Mouse (Mus musculus) stomach, embryonic 16.5 days (tissue): Measurements from ENCODE around the gene Ankrd35. TPM values are rescaled to one million over a fixed set of nuclear protein-coding genes. Genes with fewer than 3 reads are reported as not detected.
"Not testable (repeated sequence)": the region's sequence is repeated elsewhere in the genome, so short reads cannot be mapped to it uniquely, and the experiment has no call there.

Experiments used
- ATAC-seq: fragments of 200-750 bp; cut with Nextera tagmentation; 2 replicates; pipeline ENCODE4 v1.8.0; 2017; ENCODE audit warnings: moderate number of reproducible peaks, moderate TSS enrichment; ENCODE audit not compliant: insufficient read depth, low FRiP score
- H3K27ac ChIP-seq: fragments of 300-500 bp; sonication (generic); 2 replicates; pipeline ENCODE4 v1.5.1; 2014; ENCODE audit warnings: low read length
- H3K27me3 ChIP-seq: fragments of 300-500 bp; sonication (generic); 2 replicates; pipeline ENCODE4 v1.6.1; 2014; ENCODE audit warnings: low read length, control low read depth, mixed read lengths; ENCODE audit not compliant: control insufficient read depth, insufficient read depth
- H3K36me3 ChIP-seq: fragments of 300-500 bp; sonication (generic); 2 replicates; pipeline ENCODE4 v1.6.1; 2014; ENCODE audit warnings: low read length; ENCODE audit not compliant: control insufficient read depth, insufficient read depth
- H3K4me1 ChIP-seq: fragments of 300-500 bp; sonication (generic); 2 replicates; pipeline ENCODE4 v1.6.1; 2014; ENCODE audit warnings: low read length, control low read depth, mixed read lengths; ENCODE audit not compliant: control insufficient read depth, insufficient read depth
- H3K4me2 ChIP-seq: fragments of 300-500 bp; sonication (generic); 2 replicates; pipeline ENCODE4 v1.6.1; 2014; ENCODE audit warnings: low read depth, low read length, mixed read lengths
- H3K4me3 ChIP-seq: fragments of 300-500 bp; sonication (generic); replicated peaks from 2 replicates; pipeline ENCODE4 v1.5.1; 2014; ENCODE audit warnings: mild to moderate bottlenecking, low read length
- H3K9ac ChIP-seq: fragments of 300-500 bp; sonication (generic); 2 replicates; pipeline ENCODE4 v1.6.1; 2014; ENCODE audit warnings: low read length
- H3K9me3 ChIP-seq: fragments of 300-500 bp; sonication (generic); replicated peaks from 2 replicates; pipeline ENCODE4 v1.6.1; 2016; ENCODE audit warnings: low read length, control low read depth; ENCODE audit not compliant: control insufficient read depth
- WGBS: fragments of 180-500 bp; shearing (Covaris S2); extraction: QIAGEN DNeasy Blood & Tissue Kit; methylation state at CpG from one replicate; pipeline ENCODE4 v1.1.7; 2014; 5-methylcytosine and 5-hydroxymethylcytosine counted together
- polyA plus RNA-seq: library from polyadenylated mRNA; unstranded; fragments of >200 nt; fragmentation: Nextera tagmentation; extraction: Ambion mirVana; gene quantifications from 2 replicates; pipeline ENCODE4 v1.2.1, GENCODE M21; 2015

Ankrd35 gene
- polyA plus RNA-seq, 1 experiment from 2014 or later: 8.0 TPM

DNA sequence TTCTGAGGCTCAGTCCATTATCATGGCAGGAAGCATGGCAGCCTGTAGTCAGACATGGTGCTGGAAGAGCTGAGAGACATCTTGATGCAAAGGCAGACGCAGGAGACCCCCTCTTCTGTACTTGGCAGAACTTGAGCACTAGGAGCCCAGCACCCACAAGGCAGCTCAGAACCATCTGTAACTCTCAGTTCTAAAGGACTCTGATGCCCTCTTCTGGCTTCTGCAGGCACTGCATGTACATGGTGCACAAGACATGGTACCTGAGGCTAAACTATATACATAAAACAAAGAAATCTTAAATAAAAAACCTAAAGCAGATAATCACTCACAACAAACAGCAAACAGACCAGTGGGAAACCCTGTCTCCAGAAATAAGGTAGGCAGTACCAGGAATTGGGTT is 30.7 kb upstream of the Ankrd35 start:
- H3K4me3 ChIP-seq: no peak overlapping the region
- 87% methylated on average over 1 of the region's 1 CpGs for WGBS

DNA sequence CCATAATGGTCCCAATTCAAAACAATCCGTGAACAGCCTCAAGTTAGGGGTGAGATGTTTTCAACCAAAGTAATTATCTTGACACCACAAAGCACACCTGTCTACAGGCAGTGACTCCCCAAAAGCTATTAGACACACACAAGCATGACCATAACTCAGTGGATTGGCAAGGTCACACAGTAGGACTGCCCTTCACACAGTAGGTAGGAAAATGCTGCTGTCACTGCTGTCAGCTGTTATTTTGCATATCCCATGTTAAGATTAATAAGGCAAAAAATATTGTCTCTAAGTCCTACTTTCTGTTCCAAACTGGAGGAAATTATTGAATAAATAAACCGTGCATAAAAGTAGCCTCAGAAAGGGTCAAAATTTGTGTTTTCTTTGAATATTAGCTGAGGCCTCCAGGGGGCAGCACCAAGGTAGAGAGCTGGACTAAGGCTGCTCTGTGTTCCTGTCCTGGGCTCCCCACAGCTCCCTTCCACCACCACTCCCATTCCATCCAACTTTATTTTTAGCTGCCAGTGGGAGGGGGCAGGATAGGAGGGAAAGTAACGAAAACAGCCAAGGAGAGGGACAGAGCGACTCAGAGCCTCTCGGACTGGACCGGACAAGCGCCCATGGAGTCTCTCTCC is 24.8 kb upstream of the Ankrd35 start, which contains the start of gene Itga10:
Gene Itga10, plus strand, starts transcription at position 567 of the 632 bp plus-strand sequence.
- WGBS: 58% methylated on average over 7 of the region's 7 CpGs
- Histone ChIP-seq H3K9me3 (no peaks in the 10 kb centered on the region), H3K36me3 (peaks cover 3% of the 10 kb centered on the region; the same call in 1 of the 2 replicates), H3K27ac (no peak within 1 kb of the TSS), H3K4me1 (no peaks in the 10 kb centered on the region), H3K4me2 (no peak within 1 kb of the TSS), H3K9ac (no peak within 1 kb of the TSS), H3K27me3 (no peaks in the 10 kb centered on the region), H3K4me3 (no peak within 1 kb of the TSS)
- peak; percentile 74; the same call in 1 of the 2 replicates for ATAC-seq

More for the DNA sequence above, 30.7 kb upstream of the Ankrd35 start:
- Histone ChIP-seq H3K4me2 (no peak overlapping the region), H3K9me3 (no peaks in the 10 kb centered on the region), H3K9ac (no peak overlapping the region), H3K27ac (no peak overlapping the region), H3K36me3 (peaks cover 3% of the 10 kb centered on the region; the same call in 1 of the 2 replicates), H3K27me3 (no peaks in the 10 kb centered on the region), H3K4me1 (peaks cover 16% of the 10 kb centered on the region; the same call in 1 of the 2 replicates)
- no peak for ATAC-seq

DNA sequence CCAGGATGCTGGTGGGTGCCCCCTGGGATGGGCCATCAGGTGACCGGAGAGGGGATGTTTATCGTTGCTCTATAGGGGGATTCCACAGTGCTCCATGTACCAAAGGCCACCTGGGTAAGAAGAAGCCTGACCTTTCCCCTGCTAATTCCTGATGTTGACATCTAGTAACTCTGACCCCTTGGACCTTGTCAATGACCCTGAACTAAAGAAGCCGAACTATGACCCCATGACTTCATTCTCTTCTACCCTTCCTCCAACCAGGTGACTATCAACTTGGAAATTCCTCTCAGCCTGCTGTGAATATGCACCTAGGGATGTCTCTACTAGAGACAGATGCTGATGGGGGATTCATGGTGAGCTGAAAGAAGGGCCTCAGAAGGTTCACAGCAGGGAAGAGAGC is 22.6 kb upstream of the Ankrd35 start:
- Histone ChIP-seq H3K4me2 (no peak overlapping the region), H3K4me3 (no peak overlapping the region), H3K36me3 (peaks cover 3% of the 10 kb centered on the region; the same call in 1 of the 2 replicates), H3K4me1 (no peaks in the 10 kb centered on the region), H3K27me3 (no peaks in the 10 kb centered on the region), H3K9me3 (no peaks in the 10 kb centered on the region), H3K9ac (no peak overlapping the region), H3K27ac (no peak overlapping the region)
- no peak for ATAC-seq
- WGBS: 80% methylated on average over 3 of the region's 3 CpGs

DNA sequence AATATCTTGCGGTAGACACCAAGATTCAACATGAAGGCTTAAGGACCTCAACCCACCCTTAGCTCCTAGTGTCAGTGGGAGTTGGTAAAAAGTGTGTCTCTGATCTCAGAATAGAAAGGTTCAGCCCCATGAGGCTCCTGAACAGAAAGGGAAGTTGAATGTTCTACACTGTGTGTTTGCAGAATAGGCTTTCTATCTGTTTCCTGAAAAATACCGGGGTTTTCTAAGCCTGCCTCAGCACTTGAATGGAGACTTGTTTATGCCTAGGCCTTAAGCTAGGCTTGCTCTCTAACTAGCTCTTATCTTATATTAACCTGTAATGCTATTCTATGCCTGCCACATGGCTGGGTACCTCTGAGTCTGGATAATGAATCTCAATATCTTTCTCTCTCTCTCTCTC is 9.0 kb upstream of the Ankrd35 start:
- no peak overlapping the region for H3K4me2 ChIP-seq
- ATAC-seq: no peak
- no peaks in the 10 kb centered on the region for H3K36me3 ChIP-seq
- 79% methylated on average over 2 of the region's 2 CpGs for WGBS
- H3K4me3 ChIP-seq: no peak overlapping the region
- H3K27me3 ChIP-seq: no peaks in the 10 kb centered on the region
- H3K4me1 ChIP-seq: peaks cover 7% of the 10 kb centered on the region
- no peak overlapping the region for H3K9ac ChIP-seq
- H3K27ac ChIP-seq: no peak overlapping the region
- H3K9me3 ChIP-seq: no peaks in the 10 kb centered on the region

DNA sequence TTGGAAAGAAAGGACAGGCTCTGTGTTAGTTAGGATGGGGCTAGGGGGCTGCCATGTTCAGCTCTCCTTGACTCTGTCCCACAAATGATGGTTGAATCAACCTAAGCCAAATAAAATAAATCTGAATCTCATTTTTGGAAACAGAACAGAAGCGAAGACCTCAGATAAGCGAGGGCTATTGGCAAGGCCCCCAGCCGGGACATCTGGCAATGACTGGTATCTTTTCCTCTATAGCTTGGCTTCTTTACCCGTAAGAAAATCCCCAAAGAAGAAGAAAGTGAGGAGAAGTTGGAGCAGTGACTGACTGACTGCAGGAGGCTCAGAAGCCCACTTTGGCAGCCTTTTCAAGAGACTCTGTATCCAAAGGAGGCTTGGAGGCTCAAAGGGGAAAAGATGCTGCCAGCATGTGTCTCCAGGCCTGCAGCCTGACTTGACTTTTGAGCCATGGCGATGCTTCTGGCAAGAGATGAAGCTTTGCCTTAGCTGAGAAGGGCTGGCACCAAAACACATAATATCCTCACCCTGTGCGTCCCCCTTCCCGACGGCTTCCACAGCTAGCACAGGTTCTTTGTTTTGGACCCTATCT is 7.1 kb upstream of the Ankrd35 start:
- H3K9ac ChIP-seq: no peak overlapping the region
- H3K4me1 ChIP-seq: peaks cover 7% of the 10 kb centered on the region
- no peak for ATAC-seq
- no peak overlapping the region for H3K4me3 ChIP-seq
- H3K27me3 ChIP-seq: no peaks in the 10 kb centered on the region
- no peaks in the 10 kb centered on the region for H3K9me3 ChIP-seq
- no peaks in the 10 kb centered on the region for H3K36me3 ChIP-seq
- H3K27ac ChIP-seq: peak overlapping the region; percentile 80
- H3K4me2 ChIP-seq: peak overlapping the region; percentile 70; the same call in 1 of the 2 replicates
- 44% methylated on average over 8 of the region's 8 CpGs for WGBS

DNA sequence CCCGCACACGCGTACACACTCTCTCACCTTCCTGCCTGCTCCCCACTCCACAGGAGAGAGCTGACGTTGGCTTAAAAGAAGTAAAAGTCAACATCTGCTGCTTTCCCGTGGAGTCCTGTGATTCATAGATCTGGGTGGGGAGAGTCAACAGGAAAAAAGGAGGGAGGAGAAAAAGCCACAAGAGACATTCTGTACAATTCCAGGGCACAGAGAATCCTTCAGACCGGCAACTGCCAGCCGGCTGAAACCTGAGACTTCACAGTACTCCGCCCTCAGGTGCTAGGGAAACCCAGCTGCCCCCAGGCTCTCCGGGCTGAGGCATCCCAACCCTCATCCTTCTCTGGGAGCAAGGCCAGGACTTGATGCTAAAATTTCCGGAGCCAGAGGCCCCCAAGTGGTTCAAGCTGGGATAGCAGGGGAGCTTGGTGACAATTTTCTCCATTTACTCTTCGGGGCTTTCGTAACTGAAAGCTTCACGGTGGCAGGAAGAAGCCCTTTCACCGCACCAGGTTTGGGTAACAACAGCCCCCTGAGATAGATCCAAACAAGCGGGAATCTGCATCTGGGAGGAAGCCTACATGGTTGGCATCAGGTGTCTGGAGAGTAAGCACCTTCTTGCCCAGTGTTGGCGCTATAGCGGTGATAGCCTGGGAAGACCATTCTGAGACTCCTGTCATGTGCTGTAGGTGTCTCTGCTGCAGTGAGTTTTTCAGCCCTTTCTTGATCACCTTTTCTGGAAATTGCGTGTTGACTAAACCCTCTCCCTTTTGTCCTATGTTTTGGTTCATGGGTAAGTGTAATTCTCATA is 6.3 kb upstream of the Ankrd35 start:
- WGBS: 5% methylated on average over 17 of the region's 18 CpGs
- Histone ChIP-seq H3K4me1 (peaks cover 7% of the 10 kb centered on the region), H3K9me3 (no peaks in the 10 kb centered on the region), H3K9ac (peak overlapping the region; percentile 58), H3K27me3 (no peaks in the 10 kb centered on the region), H3K4me2 (peak overlapping the region; percentile 70), H3K4me3 (peak overlapping the region; percentile 41), H3K27ac (peak overlapping the region; percentile 80), H3K36me3 (no peaks in the 10 kb centered on the region)
- peak; percentile 89 for ATAC-seq

DNA sequence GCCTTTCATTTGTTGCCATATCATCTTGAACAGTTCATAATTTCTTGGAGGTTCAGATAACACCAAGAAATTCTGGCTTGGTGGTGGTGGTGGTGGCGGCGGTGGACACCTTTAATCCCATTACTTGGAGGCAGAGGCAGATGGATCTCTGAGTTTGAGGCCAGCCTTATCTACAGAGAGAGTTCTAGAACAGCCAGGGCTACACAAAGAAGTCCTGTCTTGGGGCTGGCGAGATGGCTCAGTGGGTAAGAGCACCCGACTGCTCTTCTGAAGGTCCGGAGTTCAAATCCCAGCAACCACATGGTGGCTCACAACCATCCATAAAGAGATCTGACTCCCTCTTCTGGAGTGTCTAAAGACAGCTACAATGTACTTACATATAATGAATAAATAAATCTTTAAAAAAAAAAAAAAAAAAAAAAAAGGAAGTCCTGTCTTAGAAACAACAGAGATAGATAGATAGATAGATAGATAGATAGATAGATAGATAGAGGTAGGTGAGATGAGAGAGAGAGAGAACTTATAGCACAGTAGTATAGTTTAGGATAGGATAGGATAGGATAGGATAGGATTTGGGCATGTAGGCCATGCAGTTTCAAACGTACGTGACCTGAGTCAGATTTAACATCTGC is 4.1 kb upstream of the Ankrd35 start:
- not testable (repeated sequence) for H3K27me3 ChIP-seq, H3K9ac ChIP-seq, H3K27ac ChIP-seq, H3K4me2 ChIP-seq, H3K4me3 ChIP-seq, H3K9me3 ChIP-seq, ATAC-seq, H3K36me3 ChIP-seq
- 90% methylated on average over 7 of the region's 7 CpGs for WGBS
- H3K4me1 ChIP-seq: peaks cover 12% of the 10 kb centered on the region

DNA sequence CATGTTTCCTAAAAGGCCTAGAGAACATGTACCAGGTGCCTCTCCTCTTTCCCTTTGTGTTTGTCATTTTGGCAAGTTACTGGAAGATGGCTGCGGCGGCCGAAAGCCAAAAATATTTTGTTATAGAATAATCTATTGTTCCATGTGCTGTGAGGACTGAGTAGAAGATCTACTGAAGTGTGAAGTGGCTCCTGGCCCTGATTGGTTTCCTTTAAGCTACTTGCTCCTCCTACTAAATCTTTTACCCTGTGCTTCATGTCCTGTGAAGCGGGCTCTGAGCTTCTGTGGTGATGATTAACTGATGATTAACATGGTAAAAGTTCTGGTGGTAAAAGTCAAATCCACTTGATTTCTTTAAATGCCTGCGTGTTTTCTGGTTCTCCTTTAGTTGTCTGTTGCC is 3.0 kb upstream of the Ankrd35 start:
- no peaks in the 10 kb centered on the region for H3K27me3 ChIP-seq
- H3K4me2 ChIP-seq: no peak overlapping the region
- no peaks in the 10 kb centered on the region for H3K9me3 ChIP-seq
- H3K27ac ChIP-seq: no peak overlapping the region
- 93% methylated on average over 5 of the region's 5 CpGs for WGBS
- H3K4me1 ChIP-seq: peaks cover 12% of the 10 kb centered on the region
- no peak overlapping the region for H3K9ac ChIP-seq
- no peak for ATAC-seq
- no peaks in the 10 kb centered on the region for H3K36me3 ChIP-seq
- H3K4me3 ChIP-seq: no peak overlapping the region
